Mouse (Mus musculus) layer of hippocampus, postnatal 36 days (tissue): ENCODE measurements around the gene Cdx2. TPM values are rescaled to one million over a fixed set of nuclear protein-coding genes. Genes with fewer than 3 reads are reported as not detected.

ENCODE experiments used
- microRNA-seq, 2 experiments: library from miRNA; unstranded; fragments of <30 nt; microRNA quantifications; one replicate each; pipeline ENCODE4 v1.2.0; 2021
- total RNA-seq, 2 experiments: library from RNA; stranded (reverse); gene quantifications; 2 replicates each; pipeline ENCODE4 v1.2.3; 2021

The Cdx2 gene
- total RNA-seq, 2 experiments from 2014 or later: not detected

Small RNA genes within 50 kb of the gene (microRNA-seq; reads per million reads assigned to microRNA genes)
- gene Mir7k: 0.60 to 1.3 reads per million in 2 experiments

Other genes with a start within 250 kb of the Cdx2 start
- gene Lnx2, start 230.7 kb downstream of the Cdx2 start, total RNA-seq: 1 to 10 TPM; 5.6 to 6.2 TPM
- 10 to 100 TPM; 64.7 to 68.5 TPM for gene Polr1d, start 230.2 kb downstream of the Cdx2 start, total RNA-seq
- under 1 TPM; 0.56 to 0.57 TPM for gene Gsx1, start 118.6 kb downstream of the Cdx2 start, total RNA-seq
- gene Pdx1, start 37.3 kb downstream of the Cdx2 start, total RNA-seq: not detected
- gene Urad, start 15.2 kb upstream of the Cdx2 start, total RNA-seq: not detected
- 1 to 10 TPM; 8.5 to 9.8 TPM for gene Flt3, start 93.2 kb upstream of the Cdx2 start, total RNA-seq
- gene Pan3, start 122.9 kb upstream of the Cdx2 start, total RNA-seq: 100 to 1,000 TPM in 1 of 2 experiments, 10 to 100 TPM in 1; 82.4 to 118 TPM